Mouse (Mus musculus) adrenal gland, postnatal 25 days (tissue): ENCODE results near the gene Itm2c. TPM values are rescaled to one million over a fixed set of nuclear protein-coding genes. Genes with fewer than 3 reads are reported as not detected.

Experiments
- DNase-seq: peaks from one replicate; pipeline ENCODE4 v3.0.0; 2021; ENCODE audit warnings: mixed read lengths
- total RNA-seq: library from RNA; stranded (reverse); gene quantifications from 2 replicates; pipeline ENCODE4 v1.2.3, GENCODE M21; 2021

Itm2c gene
- total RNA-seq, 1 experiment from 2014 or later: 521 TPM

GRCm38 (mm10) chr1:85934560-85934959, 40.5 kb downstream of the Itm2c start:
- DNase-seq: no peak

GRCm38 (mm10) chr1:85935148-85935852, 41.2 kb downstream of the Itm2c start:
- DNase-seq: peak; percentile 64

GRCm38 (mm10) chr1:85936265-85936664, 42.2 kb downstream of the Itm2c start:
- no peak for DNase-seq

- no peak for DNase-seq
Measured at GRCm38 (mm10) chr1:85937323-85937722, 43.2 kb downstream of the Itm2c start.

GRCm38 (mm10) chr1:85942318-85942717, 48.2 kb downstream of the Itm2c start:
- no peak for DNase-seq

GRCm38 (mm10) chr1:85949085-85949684, 55.1 kb downstream of the Itm2c start:
- DNase-seq: no peak

GRCm38 (mm10) chr1:85955150-85955549, 61.1 kb downstream of the Itm2c start:
- DNase-seq: no peak

GRCm38 (mm10) chr1:85957290-85957689, 63.2 kb downstream of the Itm2c start:
- DNase-seq: peak; percentile 21

GRCm38 (mm10) chr1:85957942-85958619, 64.0 kb downstream of the Itm2c start:
- DNase-seq: no peak

Other genes starting within 250 kb of the Itm2c start
- gene Sp100, start 244.3 kb upstream of the Itm2c start, total RNA-seq: 18.4 and 19.8 TPM in 2 replicates
- gene A630001G21Rik, start 115.6 kb upstream of the Itm2c start, total RNA-seq: 0.58 and 1.0 TPM in 2 replicates
- 113 and 114 TPM in 2 replicates for gene Cab39, start 100.8 kb upstream of the Itm2c start, total RNA-seq
- gene 4933407L21Rik, start 34.2 kb downstream of the Itm2c start, total RNA-seq: 0.27 TPM in 1 of 2 replicates, not detected in the other
- gene Gpr55, start 66.7 kb downstream of the Itm2c start, total RNA-seq: 2.5 and 4.5 TPM in 2 replicates
- not detected in 2 replicates for gene Spata3, start 122.5 kb downstream of the Itm2c start, total RNA-seq
- 0.18 and 0.38 TPM in 2 replicates for gene 2810459M11Rik, start 151.6 kb downstream of the Itm2c start, total RNA-seq
- 124 and 139 TPM in 2 replicates for gene Psmd1, start 170.1 kb downstream of the Itm2c start, total RNA-seq
- 0.21 TPM in 1 of 2 replicates, not detected in the other for gene Htr2b, start 217.7 kb downstream of the Itm2c start, total RNA-seq
- 1.5 and 4.6 TPM in 2 replicates for gene Gm21972, start 239.4 kb downstream of the Itm2c start, total RNA-seq